Mouse (Mus musculus): Measurements from ENCODE around the gene Dnaic1. TPM values are rescaled to one million over a fixed set of nuclear protein-coding genes. Genes with fewer than 3 reads are reported as not detected.

The Dnaic1 gene
- polyA plus RNA-seq, 1 experiment from 2014 or later = 3.1 TPM

GRCm38 (mm10) chr4:41615661-41616599, 46.4 kb downstream of the Dnaic1 start:
- H3K4me2 ChIP-seq = no peak overlapping the region
- peak; percentile 24; the same call in 1 of the 2 replicates for ATAC-seq (ENCODE audit: insufficient read depth)
- DNase-seq = no peak
- H3K36me3 ChIP-seq (ENCODE audit: insufficient read depth) = no peaks in the 10 kb centered on the region
- no peaks in the 10 kb centered on the region for H3K27me3 ChIP-seq (ENCODE audit: insufficient read depth, low read length)
- no peaks in the 10 kb centered on the region for H3K4me1 ChIP-seq (ENCODE audit: insufficient read depth)
- 53% methylated on average over 9 of the region's 9 CpGs for whole genome bisulfite sequencing
- H3K9ac ChIP-seq = no peak overlapping the region
- no peaks in the 10 kb centered on the region for H3K9me3 ChIP-seq (ENCODE audit: low read depth, low read length)
- no peak for TF ChIP-seq CTCF (IDR thresholded peaks at IDR 0.05; ENCODE audit: low read depth)
- no peak overlapping the region for H3K4me3 ChIP-seq (ENCODE audit: low read depth, low read length)
- H3K27ac ChIP-seq (ENCODE audit: low read depth) = no peak overlapping the region

GRCm38 (mm10) chr4:41618916-41619746, 49.6 kb downstream of the Dnaic1 start:
- WGBS = 50% methylated on average over 12 of the region's 12 CpGs
- H3K4me2 ChIP-seq = no peak overlapping the region
- H3K9me3 ChIP-seq (ENCODE audit: low read depth, low read length) = no peaks in the 10 kb centered on the region
- no peaks in the 10 kb centered on the region for H3K27me3 ChIP-seq (ENCODE audit: insufficient read depth, low read length)
- H3K9ac ChIP-seq = no peak overlapping the region
- no peaks in the 10 kb centered on the region for H3K36me3 ChIP-seq (ENCODE audit: insufficient read depth)
- no peaks in the 10 kb centered on the region for H3K4me1 ChIP-seq (ENCODE audit: insufficient read depth)
- H3K27ac ChIP-seq (ENCODE audit: low read depth) = no peak overlapping the region
- DNase-seq = no peak
- no peak for TF ChIP-seq CTCF (IDR thresholded peaks at IDR 0.05; ENCODE audit: low read depth)
- no peak for ATAC-seq (ENCODE audit: insufficient read depth)
- no peak overlapping the region for H3K4me3 ChIP-seq (ENCODE audit: low read depth, low read length)

- no peaks in the 10 kb centered on the region for H3K27me3 ChIP-seq (ENCODE audit: insufficient read depth, low read length)
- no peak overlapping the region for H3K4me3 ChIP-seq (ENCODE audit: low read depth, low read length)
- H3K4me2 ChIP-seq = no peak overlapping the region
- DNase-seq (no peak), ATAC-seq (ENCODE audit: insufficient read depth) (no peak)
- H3K9ac ChIP-seq = no peak overlapping the region
- H3K4me1 ChIP-seq (ENCODE audit: insufficient read depth) = no peaks in the 10 kb centered on the region
- H3K36me3 ChIP-seq (ENCODE audit: insufficient read depth) = no peaks in the 10 kb centered on the region
- no peak overlapping the region for H3K27ac ChIP-seq (ENCODE audit: low read depth)
- 78% methylated on average over 14 of the region's 14 CpGs for WGBS
- no peaks in the 10 kb centered on the region for H3K9me3 ChIP-seq (ENCODE audit: low read depth, low read length)
- no peak for TF ChIP-seq CTCF (IDR thresholded peaks at IDR 0.05; ENCODE audit: low read depth)
Observed at GRCm38 (mm10) chr4:41622071-41622470, 52.5 kb downstream of the Dnaic1 start.

DNA sequence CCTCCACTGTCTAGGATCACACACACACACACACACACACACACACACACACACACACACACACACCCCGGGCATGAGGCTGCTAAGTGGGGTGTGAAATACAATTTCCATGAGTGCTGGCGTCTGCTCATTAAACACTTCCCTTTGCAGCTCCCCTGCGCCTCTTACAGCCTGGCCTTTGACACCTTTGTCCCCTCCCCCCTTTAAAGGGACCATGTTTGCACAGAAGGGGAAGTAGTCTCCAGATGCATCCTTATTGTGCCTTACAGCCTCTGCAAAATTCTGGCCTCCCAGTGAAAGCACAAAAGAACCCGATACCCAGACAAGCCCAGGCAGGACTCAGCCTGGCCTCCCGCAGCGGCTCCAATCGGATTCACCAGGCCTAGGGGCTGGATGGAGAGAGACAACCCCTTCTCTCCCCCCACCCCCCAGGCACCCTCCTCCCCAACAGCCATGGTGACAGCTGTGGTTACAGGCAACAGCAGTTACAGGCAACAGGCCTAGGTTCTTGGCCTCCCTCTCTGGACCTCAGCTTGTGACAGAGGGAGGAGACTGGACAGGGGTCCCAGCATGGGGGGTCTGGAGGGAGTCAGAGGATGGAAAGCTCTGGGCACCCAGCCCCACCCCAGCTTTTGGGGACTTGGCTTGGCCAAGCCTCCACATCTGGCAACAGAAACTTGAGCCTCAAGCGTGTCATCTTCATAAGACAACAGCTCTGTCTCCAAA, 58.8 kb downstream of the Dnaic1 start:
- TF ChIP-seq CTCF (IDR thresholded peaks at IDR 0.05; ENCODE audit: low read depth) = no peak
- Histone ChIP-seq H3K9me3 (ENCODE audit: low read depth, low read length) (no peaks in the 10 kb centered on the region), H3K4me2 (peak overlapping the region; percentile 25), H3K4me3 (ENCODE audit: low read depth, low read length) (no peak overlapping the region), H3K36me3 (ENCODE audit: insufficient read depth) (no peaks in the 10 kb centered on the region), H3K27me3 (ENCODE audit: insufficient read depth, low read length) (no peaks in the 10 kb centered on the region), H3K4me1 (ENCODE audit: insufficient read depth) (peaks cover 34% of the 10 kb centered on the region), H3K9ac (no peak overlapping the region; the same call in 1 of the 2 replicates), H3K27ac (ENCODE audit: low read depth) (peak overlapping the region; percentile 86)
- 6% methylated on average over 8 of the region's 8 CpGs for WGBS
- ATAC-seq (ENCODE audit: insufficient read depth) = peak; percentile 86
- peak; percentile 87 for DNase-seq

GRCm38 (mm10) chr4:41630196-41630595, 60.6 kb downstream of the Dnaic1 start:
- H3K27ac ChIP-seq (ENCODE audit: low read depth) = no peak overlapping the region
- no peak for TF ChIP-seq CTCF (IDR thresholded peaks at IDR 0.05; ENCODE audit: low read depth)
- H3K4me1 ChIP-seq (ENCODE audit: insufficient read depth) = peaks cover 34% of the 10 kb centered on the region
- 19% methylated on average over 6 of the region's 6 CpGs for WGBS
- no peak overlapping the region for H3K9ac ChIP-seq
- H3K9me3 ChIP-seq (ENCODE audit: low read depth, low read length) = no peaks in the 10 kb centered on the region
- H3K4me3 ChIP-seq (ENCODE audit: low read depth, low read length) = no peak overlapping the region
- H3K36me3 ChIP-seq (ENCODE audit: insufficient read depth) = no peaks in the 10 kb centered on the region
- H3K27me3 ChIP-seq (ENCODE audit: insufficient read depth, low read length) = no peaks in the 10 kb centered on the region
- DNase-seq = peak; percentile 46
- ATAC-seq (ENCODE audit: insufficient read depth) = peak; percentile 14; the same call in 1 of the 2 replicates
- H3K4me2 ChIP-seq = no peak overlapping the region

GRCm38 (mm10) chr4:41631390-41631789, 61.8 kb downstream of the Dnaic1 start:
- 5% methylated on average over 11 of the region's 11 CpGs for WGBS
- H3K27me3 ChIP-seq (ENCODE audit: insufficient read depth, low read length) = no peaks in the 10 kb centered on the region
- ATAC-seq (ENCODE audit: insufficient read depth) (no peak), DNase-seq (peak; percentile 59)
- TF ChIP-seq CTCF (IDR thresholded peaks at IDR 0.05; ENCODE audit: low read depth) = no peak
- no peaks in the 10 kb centered on the region for H3K9me3 ChIP-seq (ENCODE audit: low read depth, low read length)
- no peak overlapping the region for H3K4me3 ChIP-seq (ENCODE audit: low read depth, low read length)
- peak overlapping the region; percentile 32 for H3K4me2 ChIP-seq
- no peaks in the 10 kb centered on the region for H3K36me3 ChIP-seq (ENCODE audit: insufficient read depth)
- H3K4me1 ChIP-seq (ENCODE audit: insufficient read depth) = peaks cover 42% of the 10 kb centered on the region
- H3K27ac ChIP-seq (ENCODE audit: low read depth) = peak overlapping the region; percentile 66
- H3K9ac ChIP-seq = no peak overlapping the region; the same call in 1 of the 2 replicates

Measured in lung, embryonic 14.5 days (tissue).